26 mouse cellular contexts compared by ENCODE assay signal in genomic region chr11:35350968-35351367, GRCm38 (mm10).
DNase-seq lines count a peak whose midpoint lies in the region; ATAC-seq and TF ChIP-seq lines count a peak whose summit lies in the region.
"Had no signal": no experiment of that assay in that cellular context is flagged by ENCODE, and none has a peak within 500 bp of the region (broad histone marks: within the 10 kb centered on the region; RNA-seq: fewer than 3 reads in every experiment).

No protein-coding gene starts in this region.

- peak; percentile 61 for ATAC-seq in forebrain, embryonic 11.5 days (replicated peaks; ENCODE audit: low FRiP score)
- no peak for ATAC-seq in forebrain, postnatal 0 days
- ATAC-seq in hindbrain, embryonic 14.5 days (ENCODE audit: low FRiP score), result no peak
- ATAC-seq: activated CD4-positive, CD25-positive, alpha-beta regulatory T cell, adult 4 months; forebrain, embryonic 15.5 days; intestine, embryonic 15.5 days had no signal

- 0 out of 2 replicates have a peak, but pooled peaks cover 4% of the 10 kb centered on the region for H3K4me1 ChIP-seq in forebrain, embryonic 11.5 days (replicated peaks; ENCODE audit: control insufficient read depth, insufficient read depth, low read length)
- H3K4me1 ChIP-seq in forebrain, postnatal 0 days (ENCODE audit: insufficient read depth), result no peaks in the 10 kb centered on the region
- peaks cover 14% of the 10 kb centered on the region for H3K4me1 ChIP-seq in embryonic fibroblast, embryonic 13.5 days (ENCODE audit: control insufficient read depth, insufficient read depth, low read length)
- H3K4me1 ChIP-seq in hindbrain, embryonic 14.5 days (replicated peaks; ENCODE audit: control insufficient read depth, insufficient read depth, low read length), result no peaks in the 10 kb centered on the region
- H3K4me1 ChIP-seq: forebrain, embryonic 15.5 days; hindbrain, embryonic 15.5 days; intestine, embryonic 15.5 days had no signal

- H3K9ac ChIP-seq in forebrain, embryonic 11.5 days (ENCODE audit: low read length), result no peak overlapping the region
- no peak overlapping the region for H3K9ac ChIP-seq in forebrain, postnatal 0 days
- no peak overlapping the region for H3K9ac ChIP-seq in hindbrain, embryonic 14.5 days
- H3K9ac ChIP-seq: embryonic facial prominence, embryonic 12.5 days; forebrain, embryonic 15.5 days; heart, embryonic 15.5 days; hindbrain, embryonic 15.5 days; intestine, embryonic 15.5 days; liver, embryonic 14.5 days; lung, embryonic 14.5 days; midbrain, embryonic 12.5 days; neural tube, embryonic 15.5 days had no signal

- H3K27ac ChIP-seq in forebrain, embryonic 11.5 days (ENCODE audit: low read depth, low read length), result no peak overlapping the region
- H3K27ac ChIP-seq in forebrain, postnatal 0 days (ENCODE audit: low read depth, low read length), result no peak overlapping the region
- H3K27ac ChIP-seq in embryonic fibroblast, embryonic 13.5 days (ENCODE audit: insufficient read depth, low read length), result peak overlapping the region; percentile 4
- no peak overlapping the region for H3K27ac ChIP-seq in hindbrain, embryonic 14.5 days
- H3K27ac ChIP-seq: embryonic facial prominence, embryonic 12.5 days; forebrain, embryonic 15.5 days; heart, embryonic 15.5 days; hindbrain, embryonic 15.5 days; intestine, embryonic 15.5 days; liver, embryonic 14.5 days; midbrain, embryonic 12.5 days; neural tube, embryonic 15.5 days; stomach, postnatal 0 days had no signal

- H3K4me2 ChIP-seq in forebrain, embryonic 11.5 days (ENCODE audit: low read depth, low read length, severe bottlenecking), result no peak overlapping the region
- no peak overlapping the region for H3K4me2 ChIP-seq in forebrain, postnatal 0 days (ENCODE audit: low read depth)
- no peak overlapping the region for H3K4me2 ChIP-seq in hindbrain, embryonic 14.5 days (replicated peaks)
- H3K4me2 ChIP-seq: embryonic facial prominence, embryonic 12.5 days; forebrain, embryonic 15.5 days; heart, embryonic 15.5 days; hindbrain, embryonic 15.5 days; intestine, embryonic 15.5 days; lung, embryonic 14.5 days; midbrain, embryonic 12.5 days; neural tube, embryonic 15.5 days had no signal

- H3K36me3 ChIP-seq in forebrain, embryonic 11.5 days (ENCODE audit: control insufficient read depth, insufficient read depth, low read length), result no peaks in the 10 kb centered on the region
- H3K36me3 ChIP-seq in forebrain, postnatal 0 days (ENCODE audit: insufficient read depth), result no peaks in the 10 kb centered on the region
- no peaks in the 10 kb centered on the region for H3K36me3 ChIP-seq in hindbrain, embryonic 14.5 days (replicated peaks; ENCODE audit: control insufficient read depth, insufficient read depth)
- H3K36me3 ChIP-seq: embryonic facial prominence, embryonic 12.5 days; forebrain, embryonic 15.5 days; heart, embryonic 15.5 days; hindbrain, embryonic 15.5 days; intestine, embryonic 15.5 days; midbrain, embryonic 12.5 days; neural tube, embryonic 15.5 days had no signal

- TF ChIP-seq CTCF in forebrain, postnatal 0 days (IDR thresholded peaks at IDR 0.05; ENCODE audit: low read depth), result no peak
- TF ChIP-seq CTCF in embryonic fibroblast, embryonic 13.5 days (IDR thresholded peaks at IDR 0.05; ENCODE audit: borderline replicate concordance, insufficient read depth, low read length), result no peak

- no peak overlapping the region for H3K4me3 ChIP-seq in forebrain, embryonic 11.5 days (ENCODE audit: low read depth, low read length)
- H3K4me3 ChIP-seq in forebrain, postnatal 0 days (ENCODE audit: low read depth, low read length), result no peak overlapping the region
- no peak overlapping the region for H3K4me3 ChIP-seq in embryonic fibroblast, embryonic 13.5 days (ENCODE audit: insufficient read depth, low read length)
- H3K4me3 ChIP-seq in hindbrain, embryonic 14.5 days (replicated peaks; ENCODE audit: low read length), result no peak overlapping the region
- H3K4me3 ChIP-seq: embryonic facial prominence, embryonic 12.5 days; forebrain, embryonic 15.5 days; heart, embryonic 15.5 days; hindbrain, embryonic 15.5 days; intestine, embryonic 15.5 days; midbrain, embryonic 12.5 days; neural tube, embryonic 15.5 days had no signal

- WGBS in forebrain, embryonic 11.5 days, result 8% methylated on average over 4 of the region's 4 CpGs
- WGBS in forebrain, postnatal 0 days, result 4% methylated on average over 4 of the region's 4 CpGs
- WGBS in hindbrain, embryonic 14.5 days, result 20% methylated on average over 4 of the region's 4 CpGs

- TF ChIP-seq POLR2A in embryonic fibroblast, embryonic 13.5 days (IDR thresholded peaks at IDR 0.05; ENCODE audit: low read depth, low read length), result no peak

- peaks cover 13% of the 10 kb centered on the region for H3K27me3 ChIP-seq in forebrain, embryonic 11.5 days (ENCODE audit: control insufficient read depth, insufficient read depth, low read length)
- H3K27me3 ChIP-seq in forebrain, postnatal 0 days (ENCODE audit: insufficient read depth, low read length), result no peaks in the 10 kb centered on the region
- H3K27me3 ChIP-seq in hindbrain, embryonic 14.5 days (ENCODE audit: control insufficient read depth, insufficient read depth, low read length), result no peaks in the 10 kb centered on the region; the same call in 1 of the 2 replicates
- H3K27me3 ChIP-seq: embryonic facial prominence, embryonic 12.5 days; forebrain, embryonic 15.5 days; heart, embryonic 15.5 days; intestine, embryonic 15.5 days had no signal

- H3K9me3 ChIP-seq in forebrain, embryonic 11.5 days (ENCODE audit: control insufficient read depth, low read length), result no peaks in the 10 kb centered on the region
- no peaks in the 10 kb centered on the region for H3K9me3 ChIP-seq in forebrain, postnatal 0 days (ENCODE audit: low read length)
- no peaks in the 10 kb centered on the region for H3K9me3 ChIP-seq in hindbrain, embryonic 14.5 days (ENCODE audit: control insufficient read depth, low read length)
- H3K9me3 ChIP-seq: embryonic facial prominence, embryonic 12.5 days; forebrain, embryonic 15.5 days; heart, embryonic 15.5 days; hindbrain, embryonic 15.5 days; intestine, embryonic 15.5 days; midbrain, embryonic 12.5 days; neural tube, embryonic 15.5 days had no signal

- DNase-seq in forebrain, embryonic 11.5 days (ENCODE audit: low spot score), result no peak
- no peak for DNase-seq in forebrain, postnatal 0 days
- DNase-seq in right cerebral cortex, adult 18-20 months, result peak; percentile 62
- no peak for DNase-seq in right cerebral cortex, postnatal 14 days
- DNase-seq in hindbrain, embryonic 14.5 days (ENCODE audit: low spot score), result no peak
- no peak for DNase-seq in gastrocnemius, postnatal 4 days (ENCODE audit: low spot score in 2 of 2)
- DNase-seq: adrenal gland, adult 8-10 months; cerebellum, adult 2 months; cerebellum, postnatal 25 days; gastrocnemius, postnatal 36 days; heart, postnatal 36 days; kidney, adult 8-10 months; kidney, postnatal 14 days; layer of hippocampus, postnatal 36 days; lung, embryonic 14.5 days had no signal
